26 mouse cellular contexts compared by ENCODE assay signal in the genomic region with DNA sequence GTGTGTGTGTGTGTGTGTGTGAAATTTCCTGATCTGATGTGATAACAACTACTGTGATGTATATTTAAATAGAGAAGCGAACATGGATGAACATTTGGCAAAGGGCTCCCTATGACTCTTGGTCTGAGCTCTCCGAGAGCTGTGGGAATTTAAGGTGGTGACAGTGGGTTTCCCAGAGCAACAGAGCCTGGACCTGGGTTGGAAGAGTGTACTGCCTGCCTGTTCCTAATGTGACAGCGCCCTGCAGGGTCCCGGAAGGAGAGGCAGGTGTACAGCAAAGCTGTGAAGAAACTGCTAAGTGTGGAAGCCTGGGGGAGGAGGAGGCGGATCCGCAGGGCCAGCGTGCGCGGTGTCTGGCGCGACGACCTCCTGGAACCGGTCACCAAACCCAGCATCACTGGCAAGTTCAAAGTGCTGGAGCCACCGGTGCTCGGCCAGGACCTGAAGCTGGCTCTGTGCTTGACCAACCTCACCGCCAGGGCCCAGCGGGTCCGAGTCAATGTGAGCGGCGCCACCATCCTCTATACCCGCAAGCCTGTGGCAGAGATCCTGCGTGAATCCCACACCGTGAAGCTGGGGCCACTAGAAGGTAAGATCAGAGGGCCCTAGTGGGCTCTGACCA. TPM values are rescaled to one million over a fixed set of nuclear protein-coding genes. Genes with fewer than 3 reads are reported as not detected.
DNase-seq lines count a peak whose midpoint lies in the region; ATAC-seq and TF ChIP-seq lines count a peak whose summit lies in the region.
"Had no signal": no experiment of that assay in that cellular context is flagged by ENCODE, and none has a peak within 500 bp of the region (broad histone marks: within the 10 kb centered on the region; RNA-seq: fewer than 3 reads in every experiment).

No protein-coding gene starts in this region.

- no peak for TF ChIP-seq CTCF in E14TG2a.4 (conservative IDR thresholded peaks at IDR 0.05; ENCODE audit: low read length)

- H3K27me3 ChIP-seq in forebrain, embryonic 13.5 days = no peaks in the 10 kb centered on the region
- no peaks in the 10 kb centered on the region for H3K27me3 ChIP-seq in forebrain, embryonic 12.5 days
- no peaks in the 10 kb centered on the region for H3K27me3 ChIP-seq in kidney, embryonic 16.5 days (ENCODE audit: insufficient read depth, low read length)
- H3K27me3 ChIP-seq in kidney, embryonic 14.5 days (ENCODE audit: control insufficient read depth, insufficient read depth, low read length) = no peaks in the 10 kb centered on the region
- H3K27me3 ChIP-seq in E14TG2a.4 (ENCODE audit: insufficient read depth, low read length) = peaks cover 7% of the 10 kb centered on the region; the same call in 1 of the 2 replicates
- H3K27me3 ChIP-seq: embryonic facial prominence, embryonic 12.5 days; heart, embryonic 12.5 days; intestine, embryonic 15.5 days had no signal

- H3K36me3 ChIP-seq in forebrain, embryonic 13.5 days (ENCODE audit: poor library complexity, severe bottlenecking) = no peaks in the 10 kb centered on the region
- H3K36me3 ChIP-seq in forebrain, embryonic 12.5 days (replicated peaks) = no peaks in the 10 kb centered on the region
- H3K36me3 ChIP-seq in kidney, embryonic 16.5 days (ENCODE audit: insufficient read depth, low read length) = no peaks in the 10 kb centered on the region
- H3K36me3 ChIP-seq in kidney, embryonic 14.5 days (ENCODE audit: control insufficient read depth, insufficient read depth, low read length) = no peaks in the 10 kb centered on the region
- H3K36me3 ChIP-seq in E14TG2a.4 (ENCODE audit: insufficient read depth, low read length) = no peaks in the 10 kb centered on the region
- H3K36me3 ChIP-seq in ES-E14 (ENCODE audit: control insufficient read depth, insufficient read depth, low read length, poor library complexity, severe bottlenecking) = no peaks in the 10 kb centered on the region
- H3K36me3 ChIP-seq: embryonic facial prominence, embryonic 12.5 days; heart, embryonic 12.5 days; hindbrain, embryonic 10.5 days; intestine, embryonic 15.5 days had no signal

- no peak overlapping the region for H3K4me3 ChIP-seq in forebrain, embryonic 13.5 days
- no peak overlapping the region for H3K4me3 ChIP-seq in forebrain, embryonic 12.5 days (replicated peaks)
- no peak overlapping the region for H3K4me3 ChIP-seq in kidney, embryonic 16.5 days (ENCODE audit: low read length)
- no peak overlapping the region for H3K4me3 ChIP-seq in kidney, embryonic 14.5 days (ENCODE audit: low read length)
- H3K4me3 ChIP-seq in E14TG2a.4 (replicated peaks; ENCODE audit: low read length) (peak overlapping the region; percentile 71), ES-E14 (ENCODE audit: insufficient read depth in 1 of 2, low read depth in 1 of 2, low read length in 2 of 2, poor library complexity in 1 of 2, severe bottlenecking in 1 of 2) (peak overlapping the region; percentile 52 to 54; a peak in 3 of 4 replicates)
- H3K4me3 ChIP-seq: embryonic facial prominence, embryonic 12.5 days; heart, adult 2 months; heart, embryonic 12.5 days; hindbrain, embryonic 10.5 days; intestine, embryonic 15.5 days had no signal

- H3K9me3 ChIP-seq in forebrain, embryonic 13.5 days (replicated peaks) = no peaks in the 10 kb centered on the region
- no peaks in the 10 kb centered on the region for H3K9me3 ChIP-seq in forebrain, embryonic 12.5 days
- no peaks in the 10 kb centered on the region for H3K9me3 ChIP-seq in kidney, embryonic 16.5 days (ENCODE audit: low read length)
- H3K9me3 ChIP-seq in kidney, embryonic 14.5 days (ENCODE audit: control insufficient read depth, low read length) = no peaks in the 10 kb centered on the region
- H3K9me3 ChIP-seq in E14TG2a.4 (ENCODE audit: low read length) (no peaks in the 10 kb centered on the region), ES-E14 (ENCODE audit: control insufficient read depth, insufficient read depth, low read depth, low read length) (no peaks in the 10 kb centered on the region)
- H3K9me3 ChIP-seq: embryonic facial prominence, embryonic 12.5 days; heart, embryonic 12.5 days; hindbrain, embryonic 10.5 days; intestine, embryonic 15.5 days had no signal

- no peak overlapping the region for H3K4me2 ChIP-seq in forebrain, embryonic 13.5 days
- H3K4me2 ChIP-seq in forebrain, embryonic 12.5 days = no peak overlapping the region
- H3K4me2 ChIP-seq in kidney, embryonic 16.5 days (replicated peaks; ENCODE audit: low read depth, low read length) = no peak overlapping the region
- H3K4me2 ChIP-seq in kidney, embryonic 14.5 days (replicated peaks; ENCODE audit: low read depth, low read length) = no peak overlapping the region
- H3K4me2 ChIP-seq: embryonic facial prominence, embryonic 12.5 days; heart, embryonic 12.5 days; hindbrain, embryonic 14.5 days; intestine, embryonic 15.5 days had no signal

- H3K4me1 ChIP-seq in forebrain, embryonic 13.5 days = no peaks in the 10 kb centered on the region
- no peaks in the 10 kb centered on the region for H3K4me1 ChIP-seq in forebrain, embryonic 12.5 days
- H3K4me1 ChIP-seq in kidney, embryonic 16.5 days (ENCODE audit: insufficient read depth, low read length) = no peaks in the 10 kb centered on the region
- H3K4me1 ChIP-seq in kidney, embryonic 14.5 days (ENCODE audit: control insufficient read depth, insufficient read depth, low read length) = no peaks in the 10 kb centered on the region
- H3K4me1 ChIP-seq in E14TG2a.4 (replicated peaks; ENCODE audit: low read depth, low read length) (peaks cover 5% of the 10 kb centered on the region; the same call in 1 of the 2 replicates), ES-E14 (ENCODE audit: control insufficient read depth in 2 of 2, insufficient read depth in 2 of 2, low read length in 2 of 2, poor library complexity in 1 of 2) (no peaks in the 10 kb centered on the region)
- H3K4me1 ChIP-seq: embryonic facial prominence, embryonic 12.5 days; heart, embryonic 12.5 days; hindbrain, embryonic 10.5 days; intestine, embryonic 15.5 days had no signal

- H3K9ac ChIP-seq in forebrain, embryonic 13.5 days = no peak overlapping the region
- no peak overlapping the region for H3K9ac ChIP-seq in forebrain, embryonic 12.5 days
- H3K9ac ChIP-seq in kidney, embryonic 16.5 days (replicated peaks; ENCODE audit: low read length) = no peak overlapping the region
- no peak overlapping the region for H3K9ac ChIP-seq in kidney, embryonic 14.5 days (ENCODE audit: low read depth, low read length)
- H3K9ac ChIP-seq in ES-E14 (ENCODE audit: insufficient read depth, low read depth, low read length, poor library complexity, severe bottlenecking) = peak overlapping the region; percentile 24; the same call in 1 of the 2 replicates
- H3K9ac ChIP-seq: embryonic facial prominence, embryonic 12.5 days; heart, embryonic 12.5 days; hindbrain, embryonic 14.5 days; intestine, embryonic 15.5 days had no signal

- intact Hi-C loops in left cerebral cortex, postnatal 10 days (cut with DNase I) = no loop called here

- ATAC-seq in forebrain, embryonic 13.5 days = peak; percentile 24; the same call in 1 of the 2 replicates
- no peak for ATAC-seq in forebrain, embryonic 12.5 days (ENCODE audit: low FRiP score)
- ATAC-seq in kidney, embryonic 16.5 days (ENCODE audit: low FRiP score, low TSS enrichment) = 0 out of 2 replicates have a peak, but pooled peaks have one; percentile 27
- no peak for ATAC-seq in kidney, embryonic 14.5 days (ENCODE audit: low FRiP score, low TSS enrichment)
- ATAC-seq: intestine, embryonic 15.5 days had no signal

- in situ Hi-C loops in ES-E14 (cut with MboI; ENCODE audit: low sequenced_read_pairs in 2 of 2, unreplicated experiment in 2 of 2) = no loop called here

- no peak for DNase-seq in ES-E14 (ENCODE audit: low read depth, low spot score)
- DNase-seq in lung, postnatal 25 days (ENCODE audit: low spot score) = no peak
- no peak for DNase-seq in left cerebral cortex, postnatal 10 days (ENCODE audit: extremely low spot score in 1 of 2, low spot score in 2 of 2)
- DNase-seq: adrenal gland, adult 2 months; adrenal gland, postnatal 25 days; cerebellum, adult 8-10 months; cerebellum, postnatal 25 days; gastrocnemius, postnatal 36 days; heart, adult 2 months; kidney, adult 2 months had no signal

- no peak overlapping the region for H3K27ac ChIP-seq in forebrain, embryonic 13.5 days
- no peak overlapping the region for H3K27ac ChIP-seq in forebrain, embryonic 12.5 days
- no peak overlapping the region for H3K27ac ChIP-seq in kidney, embryonic 16.5 days (ENCODE audit: low read length)
- no peak overlapping the region for H3K27ac ChIP-seq in kidney, embryonic 14.5 days (ENCODE audit: low read depth, low read length)
- no peak overlapping the region for H3K27ac ChIP-seq in ES-E14 (ENCODE audit: insufficient read depth, low read depth, low read length, poor library complexity, severe bottlenecking)
- H3K27ac ChIP-seq: embryonic facial prominence, embryonic 12.5 days; heart, adult 2 months; hindbrain, embryonic 10.5 days; hindbrain, embryonic 14.5 days; intestine, embryonic 15.5 days had no signal

- 86% methylated on average over 23 of the region's 23 CpGs for WGBS in forebrain, embryonic 13.5 days
- 87% methylated on average over 23 of the region's 23 CpGs for WGBS in forebrain, embryonic 12.5 days
- 82% methylated on average over 23 of the region's 23 CpGs for WGBS in kidney, embryonic 16.5 days
- 81% methylated on average over 23 of the region's 23 CpGs for WGBS in kidney, embryonic 14.5 days

RNA-seq across cellular contexts. Expression of a gene that starts 32.6 kb away (rescaled TPM):
- polyA plus RNA-seq in forebrain, embryonic 13.5 days (2015; fragmentation: Nextera tagmentation; extraction: Ambion mirVana) = 0.06 and 0.08 TPM in 2 replicates
- polyA plus RNA-seq in forebrain, embryonic 12.5 days (2016; fragmentation: Nextera tagmentation; extraction: Ambion mirVana) = 0.06 TPM in 2 replicates
- polyA plus RNA-seq in kidney, embryonic 16.5 days (2015; fragmentation: Nextera tagmentation; extraction: Ambion mirVana) = not detected in 2 replicates
- polyA plus RNA-seq in kidney, embryonic 14.5 days (2014; fragmentation: Nextera tagmentation; extraction: Ambion mirVana) = not detected in 2 replicates
- total RNA-seq in ES-E14 (2012; rRNA removed) = not detected in 2 replicates
- total RNA-seq in left cerebral cortex, postnatal 10 days (2021) = 1 to 10 TPM in 1 of 2 experiments, under 1 TPM in 1; 0.39 to 1.1 TPM
- total RNA-seq: adrenal gland, adult 2 months; adrenal gland, postnatal 25 days; gastrocnemius, adult 8-10 months; gastrocnemius, postnatal 36 days; heart, adult 2 months; heart, postnatal 25 days; MEL had no signal
- polyA plus RNA-seq: adrenal gland, adult 2 months; C2C12; embryonic facial prominence, embryonic 12.5 days; heart, adult 2 months; heart, embryonic 12.5 days; heart, embryonic 16.5 days; hindbrain, embryonic 10.5 days; intestine, embryonic 15.5 days; kidney, adult 2 months had no signal

RNA-seq across cellular contexts. Expression of a gene that starts 34.4 kb away (rescaled TPM):
- 590 and 601 TPM in 2 replicates for polyA plus RNA-seq in forebrain, embryonic 13.5 days (2015; fragmentation: Nextera tagmentation; extraction: Ambion mirVana)
- 577 and 590 TPM in 2 replicates for polyA plus RNA-seq in forebrain, embryonic 12.5 days (2016; fragmentation: Nextera tagmentation; extraction: Ambion mirVana)
- 687 and 730 TPM in 2 replicates for polyA plus RNA-seq in kidney, embryonic 16.5 days (2015; fragmentation: Nextera tagmentation; extraction: Ambion mirVana)
- polyA plus RNA-seq in kidney, embryonic 14.5 days (2014; fragmentation: Nextera tagmentation; extraction: Ambion mirVana) = 753 and 776 TPM in 2 replicates
- total RNA-seq in ES-E14 (2012; rRNA removed) = 278 and 339 TPM in 2 replicates
- 100 to 1,000 TPM; 108 to 112 TPM for total RNA-seq in left cerebral cortex, postnatal 10 days (2021)

RNA-seq across cellular contexts. Expression of a gene that starts 50.2 kb away (rescaled TPM):
- polyA plus RNA-seq in forebrain, embryonic 13.5 days (2015; fragmentation: Nextera tagmentation; extraction: Ambion mirVana) = not detected in 2 replicates
- not detected in 2 replicates for polyA plus RNA-seq in forebrain, embryonic 12.5 days (2016; fragmentation: Nextera tagmentation; extraction: Ambion mirVana)
- not detected in 2 replicates for polyA plus RNA-seq in kidney, embryonic 16.5 days (2015; fragmentation: Nextera tagmentation; extraction: Ambion mirVana)
- polyA plus RNA-seq in kidney, embryonic 14.5 days (2014; fragmentation: Nextera tagmentation; extraction: Ambion mirVana) = not detected in 2 replicates
- total RNA-seq in ES-E14 (2012; rRNA removed) = 0.09 and 0.16 TPM in 2 replicates
- total RNA-seq in left cerebral cortex, postnatal 10 days (2021) = not detected
- total RNA-seq: adrenal gland, adult 2 months; adrenal gland, postnatal 25 days; gastrocnemius, adult 8-10 months; gastrocnemius, postnatal 36 days; heart, adult 2 months; heart, postnatal 25 days; MEL had no signal
- polyA plus RNA-seq: adrenal gland, adult 2 months; C2C12; cortical plate, adult 2 months; embryonic facial prominence, embryonic 12.5 days; heart, adult 2 months; heart, embryonic 12.5 days; heart, embryonic 16.5 days; hindbrain, embryonic 10.5 days; hindbrain, embryonic 14.5 days; intestine, embryonic 15.5 days; kidney, adult 2 months had no signal

Comparison
In these comparisons a context has a peak if more than half of its experiments do, and no peak if none do; other contexts are left out.
1. ATAC-seq: peak in forebrain, embryonic 13.5 days (single experiment) and kidney, embryonic 16.5 days (single experiment); none in forebrain, embryonic 12.5 days (single experiment) and kidney, embryonic 14.5 days (single experiment).
2. H3K4me3 ChIP-seq: peak in E14TG2a.4 (single experiment) and ES-E14 (2 of 2); none in forebrain, embryonic 13.5 days (single experiment), forebrain, embryonic 12.5 days (single experiment), kidney, embryonic 16.5 days (single experiment) and kidney, embryonic 14.5 days (single experiment).